Mouse (Mus musculus) embryonic facial prominence, embryonic 14.5 days (tissue): Measurements from ENCODE around the gene Sp9. TPM values are rescaled to one million over a fixed set of nuclear protein-coding genes. Genes with fewer than 3 reads are reported as not detected.

Experiments used
- ATAC-seq: fragments of 200-750 bp; cut with Nextera tagmentation; 2 replicates; pipeline ENCODE4 v1.8.0; 2017; ENCODE audit warnings: low read depth, moderate number of reproducible peaks, moderate TSS enrichment
- DNase-seq: peaks from one replicate; pipeline ENCODE4 v3.0.0-alpha.2; 2015; ENCODE audit warnings: low spot score
- H3K27ac ChIP-seq: fragments of 300-500 bp; sonication (generic); replicated peaks from 2 replicates; pipeline ENCODE4 v1.5.1; 2014; ENCODE audit warnings: low read depth, mild to moderate bottlenecking, low read length, moderate library complexity
- H3K27me3 ChIP-seq: fragments of 300-500 bp; sonication (generic); replicated peaks from 2 replicates; pipeline ENCODE4 v1.6.1; 2014; ENCODE audit warnings: low read length; ENCODE audit not compliant: control insufficient read depth, insufficient read depth
- H3K36me3 ChIP-seq: fragments of 300-500 bp; sonication (generic); 2 replicates; pipeline ENCODE4 v1.6.1; 2014; ENCODE audit warnings: low read length, mixed read lengths; ENCODE audit not compliant: control insufficient read depth, insufficient read depth
- H3K4me1 ChIP-seq: fragments of 300-500 bp; sonication (generic); 2 replicates; pipeline ENCODE4 v1.6.1; 2014; ENCODE audit warnings: antibody characterized with exemption, low read length; ENCODE audit not compliant: control insufficient read depth, insufficient read depth
- H3K4me2 ChIP-seq: fragments of 300-500 bp; sonication (generic); 2 replicates; pipeline ENCODE4 v1.6.1; 2014; ENCODE audit warnings: low read depth, mild to moderate bottlenecking, low read length, moderate library complexity, mixed read lengths
- H3K4me3 ChIP-seq: fragments of 300-500 bp; sonication (generic); 2 replicates; pipeline ENCODE4 v1.5.1; 2014; ENCODE audit warnings: low read depth, mild to moderate bottlenecking, low read length
- H3K9ac ChIP-seq: fragments of 300-500 bp; sonication (generic); 2 replicates; pipeline ENCODE4 v1.6.1; 2014; ENCODE audit warnings: low read depth, mild to moderate bottlenecking, low read length, moderate library complexity, mixed read lengths
- H3K9me3 ChIP-seq: fragments of 300-500 bp; sonication (generic); 2 replicates; pipeline ENCODE4 v1.6.1; 2016; ENCODE audit warnings: low read length; ENCODE audit not compliant: control insufficient read depth
- WGBS: fragments of 180-500 bp; shearing (Covaris S2); extraction: QIAGEN DNeasy Blood & Tissue Kit; methylation state at CpG from one replicate; pipeline ENCODE4 v1.1.7; 2014; 5-methylcytosine and 5-hydroxymethylcytosine counted together
- polyA plus RNA-seq: library from polyadenylated mRNA; unstranded; fragments of >200 nt; fragmentation: Nextera tagmentation; extraction: Ambion mirVana; gene quantifications from 2 replicates; pipeline ENCODE4 v1.2.1, GENCODE M21; 2014

Sp9 gene
- polyA plus RNA-seq, 1 experiment from 2014 or later, result 1.5 TPM

DNA sequence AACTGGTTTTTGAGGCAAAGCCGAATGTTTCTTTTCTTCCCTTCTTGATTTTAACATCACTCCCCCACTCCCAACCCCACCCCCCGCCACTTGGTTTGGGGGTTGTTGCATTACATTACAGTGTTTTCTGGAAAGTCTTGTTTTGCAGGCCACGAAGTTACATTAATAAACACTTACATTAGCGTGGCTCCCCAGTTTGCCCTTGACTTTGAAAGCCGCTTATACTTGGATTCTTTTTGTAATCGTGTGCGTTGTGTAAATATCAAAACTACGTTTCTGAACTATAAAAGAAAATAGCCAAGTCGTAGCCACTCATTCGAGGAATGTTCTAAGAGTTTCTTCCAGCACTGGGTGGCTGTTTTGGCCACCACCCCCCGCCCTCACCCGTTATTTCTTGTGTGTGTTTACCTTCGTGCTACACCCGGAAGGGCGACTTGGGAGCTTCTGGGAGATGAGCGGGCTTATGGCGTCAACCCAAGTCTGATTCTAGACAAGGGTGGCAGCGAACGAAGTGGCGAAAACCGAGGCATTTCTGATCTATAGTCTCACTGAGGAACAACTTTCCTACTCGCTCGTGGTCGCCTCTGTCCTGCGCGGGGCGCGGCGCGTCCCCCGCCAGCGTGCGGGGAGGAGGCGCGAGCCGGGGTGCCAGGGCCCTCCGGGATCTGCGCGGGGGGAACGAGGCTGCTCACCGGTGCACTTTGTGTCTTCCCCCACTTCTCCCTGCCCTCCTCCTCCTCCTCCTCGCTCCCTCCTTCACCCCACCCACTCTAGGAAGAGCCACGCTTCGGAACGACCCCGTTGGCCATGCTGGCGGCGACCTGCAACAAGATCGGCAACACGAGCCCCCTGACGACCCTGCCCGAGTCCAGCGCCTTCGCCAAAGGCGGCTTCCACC lies 875 bp downstream of the Sp9 start:
- H3K4me1 ChIP-seq, result peaks cover 19% of the 10 kb centered on the region
- no peaks in the 10 kb centered on the region for H3K9me3 ChIP-seq
- ATAC-seq (no peak), DNase-seq (peak; percentile 5)
- no peaks in the 10 kb centered on the region for H3K36me3 ChIP-seq
- WGBS, result under 1% methylated on average over 38 of the region's 55 CpGs
- H3K27me3 ChIP-seq, result peaks cover 83% of the 10 kb centered on the region
- H3K9ac ChIP-seq, result peak overlapping the region; percentile 62
- H3K4me3 ChIP-seq, result peak overlapping the region; percentile 46
- H3K27ac ChIP-seq, result no peak overlapping the region; the same call in 1 of the 2 replicates
- H3K4me2 ChIP-seq, result peak overlapping the region; percentile 72

DNA sequence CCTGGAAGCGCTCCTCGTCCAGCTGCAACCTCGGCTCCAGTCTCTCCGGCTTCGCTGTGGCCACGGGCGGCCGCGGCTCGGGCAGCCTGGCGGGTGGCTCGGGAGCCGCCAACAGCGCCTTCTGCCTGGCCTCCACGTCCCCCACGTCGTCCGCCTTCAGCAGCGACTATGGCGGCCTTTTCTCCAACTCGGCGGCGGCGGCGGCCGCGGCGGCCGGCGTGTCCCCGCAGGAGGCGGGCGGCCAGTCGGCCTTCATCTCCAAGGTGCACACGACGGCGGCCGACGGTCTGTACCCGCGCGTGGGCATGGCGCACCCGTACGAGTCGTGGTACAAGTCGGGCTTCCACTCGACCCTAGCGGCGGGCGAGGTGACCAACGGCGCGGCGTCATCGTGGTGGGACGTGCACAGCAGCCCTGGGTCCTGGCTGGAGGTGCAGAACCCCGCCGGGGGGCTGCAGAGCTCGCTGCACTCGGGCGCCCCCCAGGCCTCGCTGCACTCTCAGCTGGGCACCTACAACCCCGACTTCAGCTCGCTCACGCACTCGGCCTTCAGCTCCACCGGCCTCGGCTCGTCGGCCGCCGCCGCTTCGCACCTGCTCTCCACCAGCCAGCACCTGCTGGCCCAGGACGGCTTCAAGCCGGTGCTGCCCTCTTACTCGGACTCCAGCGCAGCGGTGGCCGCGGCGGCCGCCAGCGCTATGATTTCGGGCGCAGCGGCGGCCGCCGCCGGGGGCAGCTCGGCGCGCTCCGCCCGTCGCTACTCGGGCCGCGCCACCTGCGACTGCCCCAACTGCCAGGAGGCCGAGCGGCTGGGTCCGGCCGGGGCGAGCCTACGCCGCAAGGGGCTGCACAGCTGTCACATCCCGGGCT lies 1.8 kb downstream of the Sp9 start:
- peak; percentile 14 for DNase-seq
- Histone ChIP-seq H3K9me3 (no peaks in the 10 kb centered on the region), H3K27ac (peak overlapping the region; percentile 21; the same call in 1 of the 2 replicates), H3K9ac (peak overlapping the region; percentile 62), H3K36me3 (no peaks in the 10 kb centered on the region), H3K4me3 (peak overlapping the region; percentile 46), H3K27me3 (peaks cover 81% of the 10 kb centered on the region), H3K4me1 (peaks cover 19% of the 10 kb centered on the region), H3K4me2 (peak overlapping the region; percentile 72)
- WGBS, result under 1% methylated on average over 63 of the region's 110 CpGs
- 0 out of 2 replicates have a peak, but pooled peaks have one; percentile 5 for ATAC-seq

DNA sequence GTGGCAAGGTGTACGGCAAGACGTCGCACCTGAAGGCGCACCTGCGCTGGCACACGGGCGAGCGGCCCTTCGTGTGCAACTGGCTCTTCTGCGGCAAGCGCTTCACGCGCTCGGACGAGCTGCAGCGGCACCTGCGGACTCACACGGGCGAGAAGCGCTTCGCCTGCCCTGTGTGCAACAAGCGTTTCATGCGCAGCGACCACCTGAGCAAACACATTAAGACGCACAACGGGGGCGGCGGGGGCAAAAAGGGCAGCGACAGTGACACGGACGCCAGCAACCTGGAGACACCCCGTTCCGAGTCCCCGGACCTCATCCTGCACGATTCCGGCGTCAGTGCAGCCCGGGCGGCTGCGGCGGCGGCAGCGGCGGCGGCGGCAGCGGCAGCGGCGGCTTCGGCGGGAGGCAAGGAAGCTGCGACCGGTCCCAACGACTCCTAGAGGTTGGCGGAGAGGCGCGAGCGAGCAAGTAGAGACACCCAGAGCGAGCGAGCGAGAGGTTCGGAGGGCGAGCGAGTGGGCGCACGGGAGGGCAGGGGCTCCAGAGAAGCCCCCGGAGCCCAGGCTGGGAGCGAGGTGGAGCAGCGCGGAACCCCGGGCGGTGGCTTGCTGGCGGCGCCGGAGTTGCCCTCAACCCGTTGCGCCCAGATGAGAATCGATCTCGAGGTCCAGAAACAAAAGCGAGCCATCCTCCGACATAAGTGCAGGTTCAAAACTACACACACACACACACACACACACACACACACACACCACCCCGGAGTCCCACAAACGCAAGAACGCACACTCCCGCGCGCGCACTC lies 2.6 kb downstream of the Sp9 start:
- DNase-seq, result peak; percentile 51
- Histone ChIP-seq H3K9me3 (no peaks in the 10 kb centered on the region), H3K27ac (no peak overlapping the region), H3K4me1 (peaks cover 25% of the 10 kb centered on the region), H3K36me3 (no peaks in the 10 kb centered on the region), H3K4me2 (peak overlapping the region; percentile 72), H3K9ac (peak overlapping the region; percentile 62), H3K27me3 (peaks cover 85% of the 10 kb centered on the region), H3K4me3 (peak overlapping the region; percentile 46)
- ATAC-seq, result no peak
- under 1% methylated on average over 53 of the region's 88 CpGs for WGBS

DNA sequence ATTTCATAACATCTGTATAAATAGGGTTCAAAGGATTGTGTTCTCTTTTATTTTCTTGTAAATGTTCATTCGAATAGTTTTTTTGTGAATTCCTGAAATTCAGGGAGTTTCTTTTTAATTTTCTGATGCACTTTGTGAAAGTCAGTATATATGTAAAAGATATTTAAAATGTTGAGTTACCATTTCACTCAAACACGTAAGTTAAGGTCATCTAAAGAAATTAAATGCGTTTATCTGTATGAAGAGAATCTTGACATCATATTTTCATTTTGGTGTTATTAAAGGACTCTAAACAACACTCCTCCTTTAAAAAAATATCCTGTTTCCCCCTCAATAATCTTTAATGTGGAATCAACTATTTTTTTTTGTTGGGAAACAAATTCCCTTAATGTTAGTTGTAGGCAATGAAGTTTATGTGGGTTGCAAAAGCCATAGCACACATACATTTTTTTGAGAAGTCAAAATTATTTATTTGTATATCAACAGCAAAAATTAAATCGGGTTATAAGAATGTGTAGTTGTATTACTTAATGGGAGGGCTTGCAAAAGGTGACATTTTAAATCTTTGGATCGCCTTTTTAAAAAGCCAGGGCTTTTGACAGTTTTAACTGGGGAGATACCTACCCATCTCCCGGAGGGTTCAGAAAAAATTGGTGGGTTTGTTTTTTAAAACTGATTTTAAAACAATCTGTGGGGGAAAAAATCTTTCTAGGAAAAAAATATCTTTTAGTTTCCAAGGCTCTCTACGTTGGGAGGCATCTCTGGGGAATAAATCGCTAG lies 3.7 kb downstream of the Sp9 start:
- 11% methylated on average over 8 of the region's 8 CpGs for WGBS
- H3K9me3 ChIP-seq, result no peaks in the 10 kb centered on the region
- H3K4me1 ChIP-seq, result peaks cover 26% of the 10 kb centered on the region
- ATAC-seq (no peak), DNase-seq (no peak)
- peak overlapping the region; percentile 26; the same call in 1 of the 2 replicates for H3K4me2 ChIP-seq
- no peak overlapping the region; the same call in 1 of the 2 replicates for H3K9ac ChIP-seq
- H3K27ac ChIP-seq, result no peak overlapping the region
- peaks cover 85% of the 10 kb centered on the region for H3K27me3 ChIP-seq
- no peaks in the 10 kb centered on the region for H3K36me3 ChIP-seq
- peak overlapping the region; percentile 24; the same call in 1 of the 2 replicates for H3K4me3 ChIP-seq

DNA sequence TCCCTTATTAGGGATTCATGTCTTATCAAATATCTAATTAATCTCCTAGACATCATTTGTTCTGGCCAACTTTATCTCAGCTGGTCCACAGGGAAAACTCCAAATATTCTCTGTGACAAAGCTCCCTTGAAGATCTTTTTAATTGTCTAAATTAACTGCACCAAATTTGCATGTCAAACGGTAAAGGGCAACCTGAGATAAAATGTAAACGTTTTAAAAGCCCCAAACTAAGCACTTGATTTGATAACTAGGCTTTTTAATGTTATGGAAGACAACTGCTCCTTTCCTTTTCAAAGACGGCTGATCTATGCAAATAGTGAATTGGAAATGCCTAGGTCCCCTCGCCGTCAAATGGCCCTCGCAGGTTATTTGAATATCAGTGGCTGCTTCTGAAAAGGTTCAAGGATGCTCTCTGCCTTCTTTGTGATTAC lies 4.4 kb downstream of the Sp9 start:
- H3K4me3 ChIP-seq, result peak overlapping the region; percentile 24
- H3K27ac ChIP-seq, result no peak overlapping the region
- no peaks in the 10 kb centered on the region for H3K36me3 ChIP-seq
- peaks cover 85% of the 10 kb centered on the region for H3K27me3 ChIP-seq
- H3K4me1 ChIP-seq, result peaks cover 26% of the 10 kb centered on the region
- H3K4me2 ChIP-seq, result peak overlapping the region; percentile 26; the same call in 1 of the 2 replicates
- H3K9ac ChIP-seq, result no peak overlapping the region; the same call in 1 of the 2 replicates
- ATAC-seq, result no peak
- H3K9me3 ChIP-seq, result no peaks in the 10 kb centered on the region
- 4% methylated on average over 6 of the region's 6 CpGs for WGBS
- peak; percentile 7 for DNase-seq

DNA sequence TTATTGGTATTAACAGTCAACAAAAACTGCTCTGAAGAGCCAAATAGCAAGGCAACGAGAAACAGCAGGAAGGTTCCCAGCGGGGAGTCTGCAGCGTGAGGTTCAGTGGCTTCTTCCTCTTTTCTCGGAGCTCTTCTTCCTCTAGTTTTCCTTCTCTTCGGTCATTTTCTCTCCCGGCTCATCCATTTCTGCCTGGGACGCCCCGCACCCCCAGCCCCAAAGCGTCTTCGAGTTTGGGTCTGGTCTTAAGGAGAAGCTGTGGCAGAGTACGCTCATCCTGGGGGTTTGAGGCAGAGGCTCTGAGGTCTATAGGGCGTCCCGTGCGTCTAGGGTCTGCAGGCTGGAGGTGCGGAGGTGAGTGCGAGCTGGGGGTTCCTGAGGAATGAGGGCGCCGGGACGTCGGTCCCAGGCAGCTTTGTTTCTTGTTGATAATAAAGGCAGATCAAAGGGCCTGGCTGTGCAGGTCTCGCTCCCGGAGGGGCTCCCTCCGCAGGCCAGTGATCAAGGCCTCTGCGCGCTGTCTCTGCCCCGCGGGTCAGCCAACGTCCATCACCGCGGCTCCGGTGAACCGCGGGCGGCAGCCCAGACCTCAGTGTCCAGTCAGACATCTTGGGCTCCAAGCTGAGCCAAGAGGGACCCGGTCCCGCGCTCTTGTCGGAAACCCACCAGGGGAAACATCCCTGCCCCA lies 5.4 kb downstream of the Sp9 start:
- Histone ChIP-seq H3K9me3 (no peaks in the 10 kb centered on the region), H3K9ac (peak overlapping the region; percentile 38; the same call in 1 of the 2 replicates), H3K27ac (no peak overlapping the region), H3K27me3 (peaks cover 86% of the 10 kb centered on the region), H3K4me1 (peaks cover 26% of the 10 kb centered on the region), H3K36me3 (no peaks in the 10 kb centered on the region), H3K4me3 (peak overlapping the region; percentile 24), H3K4me2 (peak overlapping the region; percentile 35)
- no peak for ATAC-seq
- 1% methylated on average over 30 of the region's 38 CpGs for WGBS
- peak; percentile 19 for DNase-seq

DNA sequence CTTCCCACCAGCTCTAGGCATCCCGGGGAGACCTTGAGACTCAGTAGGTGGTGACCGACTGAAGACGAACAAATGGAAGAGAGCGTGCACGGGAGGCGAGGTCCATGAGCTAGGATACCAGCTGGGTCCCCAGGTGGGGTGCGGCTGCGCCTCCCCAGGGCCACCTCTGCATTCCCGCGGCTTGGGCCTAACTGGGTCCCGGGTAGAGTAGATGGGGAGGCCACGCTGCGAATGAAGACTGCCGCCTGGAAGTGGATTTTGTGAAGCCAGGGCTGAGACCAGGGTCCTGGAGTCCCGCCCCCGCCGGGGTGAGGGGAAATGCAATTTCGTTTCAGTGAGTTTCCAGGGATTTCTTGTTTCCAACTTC lies 6.0 kb downstream of the Sp9 start:
- Histone ChIP-seq H3K27ac (no peak overlapping the region), H3K4me1 (peaks cover 26% of the 10 kb centered on the region), H3K4me2 (peak overlapping the region; percentile 35), H3K9ac (peak overlapping the region; percentile 38; the same call in 1 of the 2 replicates), H3K36me3 (no peaks in the 10 kb centered on the region), H3K27me3 (peaks cover 82% of the 10 kb centered on the region), H3K9me3 (no peaks in the 10 kb centered on the region), H3K4me3 (peak overlapping the region; percentile 24)
- ATAC-seq, result no peak
- peak; percentile 4 for DNase-seq
- 2% methylated on average over 12 of the region's 18 CpGs for WGBS
